Mouse (Mus musculus): Measurements from ENCODE around the gene Mt1.

Gene Mt1

DNA sequence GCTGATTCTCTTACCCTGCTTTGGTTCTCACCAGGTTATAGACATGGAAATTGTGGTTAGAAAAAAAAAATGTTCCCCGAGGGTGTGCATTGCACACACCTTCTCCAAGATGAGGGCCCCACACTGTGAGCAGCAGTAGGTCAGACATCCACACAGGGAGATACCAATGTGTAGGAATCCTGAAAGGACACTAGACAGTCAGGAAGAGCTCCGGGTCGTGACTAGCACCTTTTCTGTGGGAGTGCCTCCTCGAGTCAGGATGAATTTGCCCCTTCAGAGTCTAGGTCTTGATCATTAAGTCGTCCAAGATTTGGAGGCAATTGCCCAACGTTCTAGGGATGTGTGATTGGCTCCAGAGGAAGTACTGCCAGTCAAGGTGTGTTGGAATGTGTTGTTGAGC, 6.9 kb downstream of the Mt1 start:
- ChIA-PET POLR2A (interaction anchor here (0.6 to 25.9 kb wide), 43 partner anchors 2 to 744 kb away, joined by 3 to 1078 read pairs (median 6); partner anchors contain the start of genes Bbs2 (in 4 of the 4), Mt2 (in 4 of the 4), Nup93 (in 3 of the 4) and Mt1 (in 2 of the 4)), CTCF (interaction anchor here (0.5 to 6.0 kb wide), 25 partner anchors 8 to 744 kb away, joined by 3 to 95 read pairs (median 5); partner anchors contain the start of genes Mt2 (in 3 of the 4) and Bbs2 (in 1 of the 4))

GRCm38 (mm10) chr8:94186542-94186941, 7.7 kb downstream of the Mt1 start:
- CTCF ChIA-PET = interaction anchor here (0.5 to 6.0 kb wide), 36 partner anchors 7 to 1209 kb away, joined by 3 to 95 read pairs (median 5); partner anchors contain the start of genes Mt2 (in 3 of the 4), Mt1 (in 2 of the 4), Bbs2 (in 1 of the 4) and Nup93 (in 1 of the 4)
- POLR2A ChIA-PET = interaction anchor here (0.6 to 19.7 kb wide), 65 partner anchors 8 to 1010 kb away, joined by 3 to 1078 read pairs (median 5); partner anchors contain the start of genes Mt1 (in 4 of the 4), Mt2 (in 4 of the 4), Bbs2 (in 3 of the 4) and Nup93 (in 3 of the 4)

- ChIA-PET POLR2A (interaction anchor here (0.6 to 19.7 kb wide), 59 partner anchors 8 to 1011 kb away, joined by 3 to 1078 read pairs (median 5); partner anchors contain the start of genes Mt1 (in 4 of the 4), Mt2 (in 4 of the 4), Bbs2 (in 3 of the 4) and Nup93 (in 3 of the 4)), CTCF (interaction anchor here (0.6 to 6.0 kb wide), 32 partner anchors 8 to 1208 kb away, joined by 3 to 95 read pairs (median 5); partner anchors contain the start of genes Mt1 (in 2 of the 4), Mt2 (in 2 of the 4), Nup93 (in 2 of the 4) and Bbs2 (in 1 of the 4))
Measured at GRCm38 (mm10) chr8:94187290-94188002, 8.6 kb downstream of the Mt1 start.

- POLR2A ChIA-PET = interaction anchor here (0.7 to 19.7 kb wide), 7 partner anchors 10 to 200 kb away, joined by 3 to 1078 read pairs (median 7); partner anchors contain the start of genes Mt1 (in 3 of the 4) and Mt2 (in 3 of the 4)
Measured at GRCm38 (mm10) chr8:94189275-94190031, 10.6 kb downstream of the Mt1 start.

GRCm38 (mm10) chr8:94191101-94191691, 12.3 kb downstream of the Mt1 start:
- ChIA-PET CTCF (interaction anchor here (0.6 to 1.7 kb wide), 14 partner anchors 8 to 1505 kb away, joined by 3 to 25 read pairs (median 4); no protein-coding TSS in a partner anchor), POLR2A (interaction anchor here (0.6 to 19.7 kb wide), 33 partner anchors 8 to 890 kb away, joined by 3 to 1078 read pairs (median 6); partner anchors contain the start of genes Mt1 (in 4 of the 4), Mt2 (in 3 of the 4), Nup93 (in 3 of the 4) and Bbs2 (in 1 of the 4))

More at GRCm38 (mm10) chr8:94189275-94190031, 10.6 kb downstream of the Mt1 start:
- CTCF ChIA-PET = interaction anchor here in 1 of 4 experiments (1.7 kb wide), 1 partner anchor 10 kb away, joined by 6 read pairs; no protein-coding TSS in a partner anchor

- POLR2A ChIA-PET = interaction anchor here (0.6 to 19.7 kb wide), 11 partner anchors 14 to 155 kb away, joined by 3 to 1078 read pairs (median 3); partner anchors contain the start of genes Mt2 (in 3 of the 4), Mt1 (in 2 of the 4) and Bbs2 (in 1 of the 4)
- CTCF ChIA-PET = interaction anchor here in 1 of 4 experiments (1.5 to 1.7 kb wide), 2 partner anchors 14 to 26 kb away, joined by 4 to 5 read pairs; partner anchors contain the start of gene Mt1
Measured at GRCm38 (mm10) chr8:94192926-94193325, 14.0 kb downstream of the Mt1 start.

DNA sequence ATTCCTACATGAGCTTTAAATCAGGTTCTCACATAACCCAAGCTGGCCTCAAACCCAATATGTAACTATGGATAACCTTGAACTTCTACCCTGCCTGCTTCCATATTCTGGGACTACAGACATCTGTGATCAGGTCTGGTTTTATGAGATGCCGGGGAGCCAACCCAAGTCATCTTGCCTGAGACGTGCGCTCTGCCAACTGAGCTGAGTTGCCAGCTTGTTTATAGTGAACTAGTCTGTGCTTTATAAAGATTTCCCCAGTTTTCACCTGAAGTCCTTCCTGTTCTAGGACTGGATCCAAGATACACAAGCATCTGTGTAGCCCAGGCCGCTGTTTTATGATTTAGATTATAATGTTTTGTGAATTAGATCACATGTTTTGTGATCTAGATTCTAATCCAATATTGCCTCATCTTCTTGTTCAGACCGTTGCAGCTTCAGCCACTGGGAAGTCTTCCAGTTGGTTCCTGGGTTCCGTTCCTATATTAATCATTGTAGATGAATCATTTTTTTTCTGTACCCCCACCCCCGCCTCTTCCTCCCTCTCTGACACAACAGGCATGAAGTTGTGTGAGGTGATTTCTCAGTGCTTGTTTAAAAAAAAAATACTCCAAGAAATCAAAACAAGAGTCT, 15.8 kb downstream of the Mt1 start:
- ChIA-PET POLR2A (interaction anchor here in 3 of 4 experiments (0.7 to 19.7 kb wide), 5 partner anchors 8 to 23 kb away, joined by 3 to 1078 read pairs (median 4); partner anchors contain the start of genes Mt2 (in 2 of the 3), Mt1 (in 1 of the 3) and Nup93 (in 1 of the 3)), CTCF (interaction anchor here in 3 of 4 experiments (0.6 to 1.5 kb wide), 3 partner anchors 9 to 11 kb away, joined by 3 read pairs; no protein-coding TSS in a partner anchor)

- CTCF ChIA-PET = interaction anchor here (0.5 to 3.4 kb wide), 77 partner anchors 8 to 1381 kb away, joined by 3 to 39 read pairs (median 4); partner anchors contain the start of genes Nup93 (in 3 of the 4), Bbs2 (in 2 of the 4), Mt1 (in 1 of the 4) and Mt2 (in 1 of the 4)
- POLR2A ChIA-PET = interaction anchor here in 3 of 4 experiments (0.5 to 3.3 kb wide), 32 partner anchors 8 to 198 kb away, joined by 3 to 16 read pairs (median 5); partner anchors contain the start of genes Mt1 (in 3 of the 3), Mt2 (in 3 of the 3), Nup93 (in 2 of the 3) and Bbs2 (in 1 of the 3)
Measured at GRCm38 (mm10) chr8:94199202-94199869, 20.5 kb downstream of the Mt1 start.

- ChIA-PET CTCF (interaction anchor here in 2 of 4 experiments (0.7 to 1.9 kb wide), 2 partner anchors 20 to 858 kb away, joined by 3 to 8 read pairs; no protein-coding TSS in a partner anchor), POLR2A (interaction anchor here in 2 of 4 experiments (0.8 to 3.5 kb wide), 7 partner anchors 10 to 106 kb away, joined by 3 to 31 read pairs (median 5); partner anchors contain the start of gene Nup93 (in 2 of the 2))
Measured at GRCm38 (mm10) chr8:94204043-94204442, 25.2 kb downstream of the Mt1 start.

DNA sequence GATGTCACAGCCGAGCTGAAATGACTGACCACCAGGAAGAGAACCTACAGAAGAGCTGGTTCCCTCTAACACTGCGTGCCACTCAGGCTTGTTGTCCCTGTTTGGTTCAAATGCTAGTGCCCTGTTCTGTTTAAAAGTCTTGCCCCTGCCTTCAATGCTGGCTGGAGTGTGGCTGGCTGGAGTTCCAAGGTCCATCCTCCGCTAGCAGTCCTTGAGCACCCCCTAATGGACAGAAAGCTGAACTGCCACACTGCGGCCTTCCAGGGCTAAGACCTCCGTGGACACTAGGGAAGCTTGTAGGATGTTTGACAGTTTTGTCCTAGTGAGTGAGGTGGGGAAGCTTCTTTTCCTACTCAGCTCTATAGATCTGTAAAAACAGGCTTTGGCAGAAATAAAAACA, 26.9 kb downstream of the Mt1 start:
- POLR2A ChIA-PET = interaction anchor here (0.5 to 3.5 kb wide), 34 partner anchors 8 to 1910 kb away, joined by 3 to 33 read pairs (median 4); partner anchors contain the start of genes Nup93 (in 4 of the 4), Bbs2 (in 2 of the 4), Mt1 (in 2 of the 4) and Mt2 (in 2 of the 4)
- CTCF ChIA-PET = interaction anchor here (0.5 to 2.4 kb wide), 63 partner anchors 8 to 1389 kb away, joined by 3 to 19 read pairs (median 4); partner anchors contain the start of genes Nup93 (in 3 of the 4) and Mt1 (in 2 of the 4)

GRCm38 (mm10) chr8:94206256-94206655, 27.4 kb downstream of the Mt1 start:
- CTCF ChIA-PET = interaction anchor here (0.5 to 2.4 kb wide), 48 partner anchors 8 to 1390 kb away, joined by 3 to 19 read pairs (median 4); partner anchors contain the start of genes Nup93 (in 3 of the 4) and Mt1 (in 2 of the 4)

GRCm38 (mm10) chr8:94207491-94207890, 28.6 kb downstream of the Mt1 start:
- CTCF ChIA-PET = interaction anchor here in 2 of 4 experiments (0.7 to 1.6 kb wide), 2 partner anchors 8 to 799 kb away, joined by 4 to 5 read pairs; no protein-coding TSS in a partner anchor
- POLR2A ChIA-PET = no interaction called here

More at GRCm38 (mm10) chr8:94206256-94206655, 27.4 kb downstream of the Mt1 start:
- POLR2A ChIA-PET = interaction anchor here (0.5 to 3.5 kb wide), 24 partner anchors 8 to 473 kb away, joined by 3 to 33 read pairs (median 7); partner anchors contain the start of genes Nup93 (in 4 of the 4), Bbs2 (in 2 of the 4), Mt1 (in 2 of the 4) and Mt2 (in 2 of the 4)

- CTCF ChIA-PET = interaction anchor here in 1 of 4 experiments (1.8 kb wide), 1 partner anchor 10 kb away, joined by 4 read pairs; no protein-coding TSS in a partner anchor
- POLR2A ChIA-PET = interaction anchor here in 3 of 4 experiments (0.6 to 2.6 kb wide), 9 partner anchors 10 to 111 kb away, joined by 3 to 8 read pairs (median 3); partner anchors contain the start of genes Mt1 (in 1 of the 3) and Mt2 (in 1 of the 3)
Measured at GRCm38 (mm10) chr8:94209639-94210038, 30.8 kb downstream of the Mt1 start.

DNA sequence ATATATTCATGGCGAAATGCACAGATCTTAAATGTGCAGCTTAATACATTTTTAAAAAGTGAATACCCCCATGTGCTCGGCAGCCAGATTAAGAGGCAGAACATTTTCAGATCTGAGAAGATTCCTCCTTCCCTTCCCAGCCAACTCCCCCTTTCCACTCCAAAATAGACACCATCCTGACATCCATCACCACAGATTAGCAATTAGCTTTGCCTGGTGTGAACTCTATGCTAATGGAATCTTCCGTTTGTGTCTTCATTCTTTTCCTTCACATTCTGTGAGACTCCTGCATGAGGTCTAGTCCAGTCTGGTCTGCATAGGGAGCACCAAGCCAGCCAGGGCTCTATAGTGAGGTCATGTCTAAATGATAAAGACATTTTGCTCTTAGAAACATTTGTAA, 31.3 kb downstream of the Mt1 start:
- POLR2A ChIA-PET = interaction anchor here in 3 of 4 experiments (0.6 to 2.6 kb wide), 12 partner anchors 9 to 304 kb away, joined by 3 to 8 read pairs (median 3); partner anchors contain the start of genes Mt1 (in 1 of the 3) and Mt2 (in 1 of the 3)
- CTCF ChIA-PET = interaction anchor here in 3 of 4 experiments (0.6 to 1.8 kb wide), 4 partner anchors 10 to 200 kb away, joined by 3 to 7 read pairs (median 6); no protein-coding TSS in a partner anchor

- CTCF ChIA-PET = interaction anchor here (0.8 to 2.1 kb wide), 14 partner anchors 8 to 115 kb away, joined by 3 to 19 read pairs (median 5); partner anchors contain the start of genes Bbs2 (in 1 of the 4) and Mt1 (in 1 of the 4)
- POLR2A ChIA-PET = interaction anchor here (0.6 to 3.0 kb wide), 81 partner anchors 8 to 1312 kb away, joined by 3 to 57 read pairs (median 5); partner anchors contain the start of genes Bbs2 (in 4 of the 4), Mt2 (in 3 of the 4), Mt1 (in 2 of the 4) and Fam192a (in 1 of the 4)
Measured at GRCm38 (mm10) chr8:94213819-94214218, 34.9 kb downstream of the Mt1 start.
